Mouse (Mus musculus): ENCODE measurements around the gene Chrnb4. TPM values are rescaled to one million over a fixed set of nuclear protein-coding genes. Genes with fewer than 3 reads are reported as not detected.
A peak's percentile ranks its signal among the peaks of the same experiment; 100 is the strongest.

The Chrnb4 gene
- not detected for total RNA-seq (2021)
- long read RNA-seq, experiment 1: 0 reads
- long read RNA-seq, experiment 2: 0 reads

- DNase-seq: no peak
- intact Hi-C loops (cut with DNase I): no loop called here
These were observed at the start of gene Chrnb4 for GRCm38 (mm10) chr9:55048211-55048880. Gene Chrnb4 (minus strand): TSS chr9:55048779.

DNA sequence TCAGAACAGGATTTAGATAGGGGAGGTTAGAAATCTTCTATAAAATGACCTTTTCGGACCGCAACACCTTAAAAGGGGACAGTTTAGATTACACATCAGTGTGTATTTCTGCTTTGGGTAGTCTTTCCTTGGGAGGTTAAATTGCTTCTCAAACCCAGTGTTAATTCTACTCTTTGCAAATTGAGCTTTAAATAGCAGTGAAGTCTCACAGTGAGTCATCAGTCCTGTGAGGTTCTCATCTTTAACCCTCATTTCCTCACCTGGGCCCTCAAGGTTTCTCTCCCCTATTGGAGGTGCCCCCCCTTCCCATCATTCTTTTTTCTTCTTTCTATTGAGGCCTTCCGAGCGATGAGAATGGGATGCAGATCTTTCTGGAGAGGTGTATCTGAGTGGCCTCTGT, 48.3 kb upstream of the Chrnb4 start:
- intact Hi-C loops (cut with DNase I): no loop called here

GRCm38 (mm10) chr9:55096033-55096432, 47.5 kb upstream of the Chrnb4 start:
- no peak for DNase-seq
- intact Hi-C loops (cut with DNase I): no loop called here

More for the DNA sequence above, 48.3 kb upstream of the Chrnb4 start:
- no peak for DNase-seq

GRCm38 (mm10) chr9:55090141-55090540, 41.6 kb upstream of the Chrnb4 start:
- DNase-seq: no peak
- intact Hi-C loops (cut with DNase I): no loop called here

DNA sequence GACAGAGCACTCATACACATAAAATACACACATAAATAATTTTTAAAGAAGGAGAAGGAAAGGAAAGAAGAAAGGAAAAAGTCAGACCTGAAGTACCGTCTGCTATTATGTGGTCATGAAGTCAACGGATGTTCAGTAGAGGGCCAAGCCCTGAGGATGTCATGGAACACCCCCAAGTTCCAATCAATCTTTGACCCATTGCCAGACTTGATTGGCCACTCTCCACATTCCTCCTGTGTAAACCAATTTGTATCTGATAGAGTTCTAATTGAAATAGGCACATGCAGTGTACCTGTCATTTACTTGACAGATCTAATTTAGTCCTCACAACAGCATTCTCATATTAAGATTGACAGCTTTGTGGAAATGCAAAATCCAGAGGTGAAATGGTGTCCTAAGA, 40.6 kb upstream of the Chrnb4 start:
- DNase-seq: no peak
- intact Hi-C loops (cut with DNase I): no loop called here

DNA sequence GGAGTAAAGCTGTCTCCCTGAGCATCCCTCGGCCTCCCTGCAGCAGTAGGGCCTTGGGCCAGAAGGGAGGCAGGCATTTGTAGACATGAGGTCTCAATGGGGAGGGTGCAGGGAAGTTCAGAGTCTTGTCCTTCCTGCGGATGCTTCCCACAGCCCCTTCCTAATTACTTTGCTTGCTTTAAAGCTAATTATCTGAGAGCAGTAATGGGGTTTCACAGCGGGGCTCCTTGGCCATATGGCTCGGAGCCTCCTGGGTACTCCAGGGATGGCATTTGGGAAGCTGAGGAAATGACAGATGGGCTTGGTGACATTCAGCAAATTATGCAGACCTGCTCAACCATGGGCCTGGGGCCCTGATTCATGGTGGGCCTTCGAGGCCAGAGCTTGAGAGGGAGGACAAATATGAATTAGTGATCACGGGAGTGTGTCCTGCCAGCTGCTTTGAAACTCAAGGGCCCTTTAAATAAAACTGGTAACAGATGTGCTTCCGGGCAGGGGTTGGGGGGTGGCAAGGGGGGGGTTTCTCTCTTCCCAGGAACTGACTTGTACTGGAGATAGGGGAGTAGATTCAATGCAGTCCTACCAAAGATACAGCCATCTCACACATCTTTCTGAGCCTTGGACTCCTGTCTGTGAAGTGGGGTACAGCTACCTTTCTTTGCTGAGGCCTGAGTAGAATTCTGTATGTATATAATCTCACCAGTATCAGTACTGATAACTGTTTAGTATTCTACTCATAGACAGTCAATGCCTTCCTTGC, 34.8 kb upstream of the Chrnb4 start:
- intact Hi-C loops (cut with DNase I): no loop called here
- DNase-seq: no peak

DNA sequence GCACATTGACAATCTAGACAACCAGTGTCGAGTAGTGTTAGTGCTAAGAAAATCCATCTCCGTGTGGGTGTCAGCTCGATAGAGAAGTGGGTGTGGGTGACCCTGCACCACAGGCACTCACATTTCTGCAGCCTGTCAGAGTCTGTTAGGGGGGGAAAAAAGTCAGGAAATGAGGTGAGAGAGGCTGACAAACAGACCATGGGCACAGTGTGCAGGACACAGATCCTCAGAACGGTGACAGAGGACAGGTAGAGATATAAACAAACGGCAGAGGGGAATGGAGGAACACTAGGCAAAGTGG, 19.3 kb upstream of the Chrnb4 start:
- no peak for DNase-seq
- intact Hi-C loops (cut with DNase I): no loop called here

- DNase-seq: no peak
- intact Hi-C loops (cut with DNase I): no loop called here
These were observed 18.8 kb upstream of the Chrnb4 start for GRCm38 (mm10) chr9:55067260-55067964.

- intact Hi-C loops (cut with DNase I): no loop called here
- no peak for DNase-seq
These were observed 16.7 kb upstream of the Chrnb4 start for GRCm38 (mm10) chr9:55065241-55065640.

- intact Hi-C loops (cut with DNase I): no loop called here
- DNase-seq: no peak
These were observed 9.5 kb upstream of the Chrnb4 start for GRCm38 (mm10) chr9:55058067-55058466.

GRCm38 (mm10) chr9:55055386-55055930, 6.9 kb upstream of the Chrnb4 start:
- intact Hi-C loops (cut with DNase I): no loop called here
- no peak for DNase-seq

DNA sequence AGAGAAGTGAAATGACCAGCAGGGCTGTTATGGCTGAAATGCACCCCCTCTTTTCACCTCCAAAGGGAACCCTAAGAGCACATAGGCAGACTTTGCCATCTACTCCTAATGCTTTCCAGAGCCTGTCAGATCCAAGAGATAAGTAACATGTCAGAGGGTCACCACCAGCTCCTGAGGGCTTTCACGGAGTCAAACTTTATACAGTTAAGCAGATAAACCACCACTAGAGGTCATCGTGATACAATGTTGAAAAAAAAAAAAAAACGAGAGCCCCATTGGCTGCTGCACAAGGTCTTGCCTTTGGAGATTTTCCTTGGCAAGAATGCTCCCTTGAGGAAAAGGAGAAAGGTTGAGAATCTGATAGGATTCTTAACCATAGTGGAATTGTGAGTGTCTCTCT, 1.8 kb downstream of the Chrnb4 start:
- intact Hi-C loops (cut with DNase I): no loop called here
- no peak for DNase-seq

GRCm38 (mm10) chr9:55045001-55045400, 3.6 kb downstream of the Chrnb4 start:
- intact Hi-C loops (cut with DNase I): no loop called here

DNA sequence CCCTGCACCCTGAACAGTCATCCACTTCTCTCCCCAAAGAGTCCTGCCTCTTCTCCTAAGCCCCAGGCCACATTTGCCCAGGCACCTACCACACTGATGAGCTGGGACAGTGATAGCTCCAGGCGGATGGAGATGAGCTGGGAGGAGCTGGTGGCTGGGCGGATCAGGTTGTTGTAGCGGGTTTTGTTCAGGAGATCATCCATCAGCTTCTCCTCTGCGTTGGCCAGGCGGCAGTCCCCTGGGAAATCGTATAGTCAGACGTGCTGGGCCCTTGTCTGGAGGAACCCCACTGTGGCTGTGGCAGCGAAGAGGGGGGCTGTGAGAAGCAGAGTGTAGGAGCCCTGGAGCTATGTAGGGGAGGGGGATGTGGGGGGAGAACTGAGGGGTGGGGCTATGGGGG, 4.9 kb downstream of the Chrnb4 start:
- intact Hi-C loops (cut with DNase I): no loop called here
- DNase-seq: no peak

More at GRCm38 (mm10) chr9:55045001-55045400, 3.6 kb downstream of the Chrnb4 start:
- no peak for DNase-seq

DNA sequence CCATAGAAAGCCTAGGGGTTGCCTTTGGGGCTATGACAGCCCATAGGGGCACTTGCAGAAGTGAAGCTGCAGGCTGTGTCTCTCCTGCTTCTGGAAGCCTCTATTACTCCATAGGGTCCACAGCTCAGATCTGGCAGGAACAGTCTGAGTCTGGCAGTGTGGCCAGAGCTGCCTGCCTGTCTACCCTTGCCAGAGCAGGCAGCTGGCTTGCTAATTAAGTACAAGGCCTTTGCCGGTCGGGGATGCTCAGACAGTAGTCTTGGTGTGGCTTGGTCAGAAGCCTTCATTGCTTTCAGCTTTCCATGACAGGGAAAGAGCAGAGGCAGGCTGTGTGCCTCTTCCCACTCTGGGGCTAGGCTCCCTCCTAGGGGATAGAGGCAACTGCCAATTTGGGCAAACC, 7.2 kb downstream of the Chrnb4 start:
- no peak for DNase-seq
- intact Hi-C loops (cut with DNase I): no loop called here

DNA sequence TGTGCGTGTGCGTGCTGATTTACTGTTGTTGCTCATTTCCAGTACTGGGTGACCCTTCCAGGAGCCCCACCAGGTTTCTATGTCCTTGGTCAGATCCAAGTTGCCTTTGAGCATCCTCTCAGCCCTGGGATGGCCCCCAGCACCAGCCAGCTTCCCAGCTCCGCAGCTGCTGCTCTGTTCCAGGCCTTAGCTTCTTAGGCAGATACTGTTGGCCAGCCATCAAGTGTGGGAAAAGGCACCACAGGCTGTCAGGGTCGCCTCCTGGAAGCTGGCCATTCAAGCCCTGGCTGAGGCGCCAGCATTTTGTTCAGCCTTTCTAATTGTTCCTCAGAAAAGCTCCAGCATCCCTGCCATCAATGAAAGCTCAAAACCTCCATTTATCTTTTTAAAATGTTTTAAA, 8.6 kb downstream of the Chrnb4 start:
- intact Hi-C loops (cut with DNase I): no loop called here
- DNase-seq: no peak

- intact Hi-C loops (cut with DNase I): no loop called here
- no peak for DNase-seq
These were observed 9.6 kb downstream of the Chrnb4 start for GRCm38 (mm10) chr9:55038948-55039347.

DNA sequence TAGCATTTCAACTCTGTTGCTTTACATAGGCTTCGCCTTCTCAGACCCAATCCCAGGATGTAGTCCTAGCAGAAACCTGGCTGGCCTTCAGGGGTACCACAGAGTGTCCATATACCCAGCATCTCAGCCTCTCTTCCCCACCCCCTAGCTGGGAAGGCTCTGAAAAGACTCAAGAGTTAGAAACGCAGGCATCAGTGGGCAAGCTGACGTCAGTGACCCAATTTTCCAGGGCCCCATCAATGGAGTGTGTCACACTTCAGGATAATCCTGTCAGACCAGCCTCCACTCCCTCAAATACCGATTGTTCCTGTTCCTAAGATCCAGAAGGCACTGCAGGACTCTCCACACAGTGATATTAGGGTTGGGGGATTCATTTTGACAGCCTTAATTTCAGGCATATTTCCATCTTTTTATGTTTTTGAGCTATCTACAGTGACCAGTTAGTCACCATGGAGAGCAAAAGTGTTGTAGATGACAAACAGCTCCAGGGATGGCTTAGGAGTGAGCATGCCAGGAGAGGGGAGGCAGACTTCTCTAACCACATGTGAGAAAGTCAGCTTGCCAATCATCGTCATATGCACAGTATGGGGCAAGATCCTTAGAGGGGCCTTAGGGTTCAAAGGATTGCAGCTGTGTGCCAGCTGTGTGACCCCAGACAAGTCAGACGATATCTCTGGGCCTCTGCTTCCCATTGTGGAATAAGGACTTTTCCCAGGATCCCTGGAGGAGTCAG, 17.0 kb downstream of the Chrnb4 start:
- intact Hi-C loops (cut with DNase I): no loop called here
- DNase-seq: no peak

DNA sequence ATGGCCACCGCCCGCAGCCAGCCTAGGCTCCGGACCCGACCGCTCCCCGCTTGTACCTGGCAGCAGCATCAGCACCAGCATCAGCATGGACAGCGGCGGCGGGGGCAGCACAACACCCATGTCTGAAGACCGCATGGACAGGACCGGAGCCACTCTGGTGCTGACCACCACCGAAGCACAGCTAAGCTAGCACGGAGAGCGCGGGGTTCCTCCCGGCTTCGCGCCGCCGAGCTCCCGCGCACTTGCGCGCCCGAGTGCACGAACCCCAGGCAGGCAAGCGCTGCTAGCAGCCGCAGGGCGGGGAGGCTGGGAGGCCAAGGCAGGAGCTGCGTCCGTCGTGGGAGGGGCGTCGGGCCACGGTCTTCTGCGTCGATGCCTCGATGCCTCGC, 22.3 kb downstream of the Chrnb4 start, which contains the start of gene Chrna3:
Gene Chrna3 (minus strand): TSS at position 288 of the 389 bp plus-strand sequence.
- intact Hi-C loops (cut with DNase I): no loop called here
- peak in 1 of 2 experiments; percentile 9 for DNase-seq

- intact Hi-C loops (cut with DNase I): loop anchor here (2.0 kb wide), 1 partner anchor 287 kb away; no protein-coding TSS in a partner anchor
- no peak for DNase-seq
These were observed 22.9 kb downstream of the Chrnb4 start for GRCm38 (mm10) chr9:55025534-55026274.
